Mouse (Mus musculus) olfactory bulb, adult 2 months (tissue): ENCODE results near the gene Ntan1.
"Not testable (repeated sequence)": the region's sequence is repeated elsewhere in the genome, so short reads cannot be mapped to it uniquely, and the experiment has no call there.

ENCODE experiments used
- CTCF ChIP-seq: fragments of 200-500 bp; IDR thresholded peaks from 2 replicates; pipeline ENCODE4 v1.5.1; 2012; ENCODE audit warnings: low read depth, mild to moderate bottlenecking, low read length, moderate library complexity; ENCODE audit not compliant: insufficient read depth
- POLR2A ChIP-seq: fragments of 200-500 bp; IDR thresholded peaks from 2 replicates; pipeline ENCODE4 v1.6.1; 2012; ENCODE audit warnings: mild to moderate bottlenecking, low read depth, low read length, moderate library complexity; ENCODE audit not compliant: insufficient read depth

GRCm38 (mm10) chr16:13867406-13867805 lies 48.8 kb downstream of the Ntan1 start:
- TF ChIP-seq POLR2A, CTCF: not testable (repeated sequence)
